ENCODE assay signal across 10 mouse cellular contexts in genomic region chr1:170200379-170200778, GRCm38 (mm10). TPM values are rescaled to one million over a fixed set of nuclear protein-coding genes. Genes with fewer than 3 reads are reported as not detected.
A peak's percentile ranks its signal among the peaks of the same experiment; 100 is the strongest.
DNase-seq lines count a peak whose midpoint lies in the region; ATAC-seq and TF ChIP-seq lines count a peak whose summit lies in the region.
"Had no signal": no experiment of that assay in that cellular context is flagged by ENCODE, and none has a peak within 500 bp of the region (broad histone marks: within the 10 kb centered on the region; RNA-seq: fewer than 3 reads in every experiment).

No protein-coding gene starts in this region.

- H3K36me3 ChIP-seq in ES-Bruce4 (ENCODE audit: control insufficient read depth, insufficient read depth, low read length, poor library complexity, severe bottlenecking) = peaks cover 24% of the 10 kb centered on the region

- no peaks in the 10 kb centered on the region for H3K4me1 ChIP-seq in ES-Bruce4 (ENCODE audit: control insufficient read depth, insufficient read depth, low read length)
- H3K4me1 ChIP-seq: lung, embryonic 15.5 days had no signal

- no peak overlapping the region for H3K9ac ChIP-seq in ES-Bruce4 (ENCODE audit: low read depth, poor library complexity, severe bottlenecking)
- H3K9ac ChIP-seq: lung, embryonic 15.5 days had no signal

- ATAC-seq in granulocyte monocyte progenitor cell, adult 5-6 weeks (replicated peaks; ENCODE audit: poor library complexity, severe bottlenecking) = 0 out of 2 replicates have a peak, but pooled peaks have one; percentile 27

- no peak overlapping the region for H3K27ac ChIP-seq in ES-Bruce4 (ENCODE audit: insufficient read depth, low read length)
- H3K27ac ChIP-seq: lung, embryonic 15.5 days had no signal

- no peaks in the 10 kb centered on the region for H3K9me3 ChIP-seq in ES-Bruce4 (replicated peaks; ENCODE audit: control insufficient read depth, insufficient read depth, low read length, poor library complexity, severe bottlenecking)
- H3K9me3 ChIP-seq: lung, embryonic 15.5 days had no signal

- H3K4me3 ChIP-seq in ES-Bruce4 (ENCODE audit: low read depth, low read length) = no peak overlapping the region
- H3K4me3 ChIP-seq: lung, embryonic 15.5 days had no signal

- peak; percentile 43 to 53 for DNase-seq in cerebellum, postnatal 14 days
- no peak for DNase-seq in cerebellum, adult 8-10 months
- peak; percentile 28 to 39 for DNase-seq in layer of hippocampus, postnatal 10 days (ENCODE audit: low spot score in 2 of 2)
- DNase-seq in layer of hippocampus, adult 8-10 months (ENCODE audit: low spot score in 2 of 2) = no peak
- peak; percentile 24 for DNase-seq in mesoderm, embryonic 11.5 days (ENCODE audit: low read depth, low spot score)
- DNase-seq in spleen, postnatal 4 days (ENCODE audit: low spot score in 2 of 2) = no peak

- TF ChIP-seq EP300 in ES-Bruce4 (IDR thresholded peaks at IDR 0.05; ENCODE audit: insufficient read depth, low read depth, low read length) = no peak

- peak; percentile 26 for TF ChIP-seq CTCF in ES-Bruce4 (IDR thresholded peaks at IDR 0.05; ENCODE audit: low read depth, low read length)

- TF ChIP-seq POLR2A in ES-Bruce4 (IDR thresholded peaks at IDR 0.05; ENCODE audit: insufficient read depth, low read length) = no peak

- H3K27me3 ChIP-seq in ES-Bruce4 (ENCODE audit: control insufficient read depth, insufficient read depth, low read length, poor library complexity, severe bottlenecking) = no peaks in the 10 kb centered on the region
- H3K27me3 ChIP-seq: lung, embryonic 15.5 days had no signal

RNA-seq across cellular contexts. Expression of gene Uhmk1, which starts 14.8 kb away (rescaled TPM):
- 100 to 1,000 TPM; 145 to 147 TPM for total RNA-seq in layer of hippocampus, postnatal 10 days (2021)
- 100 to 1,000 TPM; 135 to 163 (median 149) TPM for total RNA-seq in layer of hippocampus, adult 8-10 months (2022)
- polyA plus RNA-seq in ES-Bruce4 (2011; ENCODE audit: insufficient read depth, insufficient read length, low read depth, missing spikeins) = 25.4 and 28.6 TPM in 2 replicates
- total RNA-seq in granulocyte monocyte progenitor cell, adult 5-6 weeks (2014; fragmentation: Nextera tagmentation) = 30.4 and 35.6 TPM in 2 replicates
- total RNA-seq in granulocyte monocyte progenitor cell, adult 5-6 weeks (2017) = 45.6 and 45.8 TPM in 2 replicates

RNA-seq across cellular contexts. Expression of gene Uap1, which starts 25.6 kb away (rescaled TPM):
- total RNA-seq in layer of hippocampus, postnatal 10 days (2021) = 10 to 100 TPM; 56.6 to 63.1 TPM
- total RNA-seq in layer of hippocampus, adult 8-10 months (2022) = 10 to 100 TPM; 52.0 to 61.3 (median 55.7) TPM
- polyA plus RNA-seq in ES-Bruce4 (2011; ENCODE audit: insufficient read depth, insufficient read length, low read depth, missing spikeins) = 49.0 and 57.6 TPM in 2 replicates
- 48.9 and 49.5 TPM in 2 replicates for total RNA-seq in granulocyte monocyte progenitor cell, adult 5-6 weeks (2014; fragmentation: Nextera tagmentation)
- total RNA-seq in granulocyte monocyte progenitor cell, adult 5-6 weeks (2017) = 74.7 and 144 TPM in 2 replicates

RNA-seq across cellular contexts. Expression of gene Sh2d1b2, which starts 32.2 kb away (rescaled TPM):
- total RNA-seq in layer of hippocampus, postnatal 10 days (2021) = not detected
- total RNA-seq in layer of hippocampus, adult 8-10 months (2022) = not detected
- not detected in 2 replicates for polyA plus RNA-seq in ES-Bruce4 (2011; ENCODE audit: insufficient read depth, insufficient read length, low read depth, missing spikeins)
- not detected in 2 replicates for total RNA-seq in granulocyte monocyte progenitor cell, adult 5-6 weeks (2014; fragmentation: Nextera tagmentation)
- not detected in 2 replicates for total RNA-seq in granulocyte monocyte progenitor cell, adult 5-6 weeks (2017)
- polyA plus RNA-seq: stomach, embryonic 14.5 days had no signal

Comparison
In these comparisons a context has a peak if more than half of its experiments do, and no peak if none do; other contexts are left out.
1. DNase-seq: peak in cerebellum, postnatal 14 days (2 of 2), layer of hippocampus, postnatal 10 days (2 of 2) and mesoderm, embryonic 11.5 days (single experiment); none in cerebellum, adult 8-10 months (single experiment), layer of hippocampus, adult 8-10 months (0 of 2) and spleen, postnatal 4 days (0 of 2).